Mouse (Mus musculus): ENCODE measurements around the gene Nelfe. TPM values are rescaled to one million over a fixed set of nuclear protein-coding genes. Genes with fewer than 3 reads are reported as not detected.
"Not testable (repeated sequence)": the region's sequence is repeated elsewhere in the genome, so short reads cannot be mapped to it uniquely, and the experiment has no call there.

Gene Nelfe
- polyA plus RNA-seq, 1 experiment from 2014 or later, result 53.3 TPM

DNA sequence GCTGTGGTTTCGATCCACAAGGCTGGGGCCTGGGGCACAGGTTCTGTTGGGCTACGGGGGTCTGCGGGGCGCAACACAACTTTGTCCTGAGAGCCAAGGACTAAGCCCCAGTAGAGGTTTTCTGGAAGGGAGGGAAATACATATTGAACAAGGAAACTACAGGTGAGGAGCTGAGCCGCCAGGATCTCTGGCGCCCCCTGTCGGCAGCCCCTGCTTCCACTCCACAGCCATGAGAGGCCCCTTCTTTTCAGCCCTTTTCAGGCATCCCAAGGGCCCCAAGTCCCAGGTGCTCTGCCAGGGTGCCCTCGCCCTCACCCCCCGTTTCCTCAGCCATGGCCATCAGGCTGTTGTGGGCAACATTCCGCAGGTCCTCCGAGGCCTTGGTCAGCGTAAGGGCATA lies 36.4 kb upstream of the Nelfe start:
- 56% methylated on average over 12 of the region's 12 CpGs for WGBS
- H3K4me1 ChIP-seq (replicated peaks); H3K36me3 ChIP-seq; H3K27me3 ChIP-seq; H3K9ac ChIP-seq; H3K27ac ChIP-seq; ATAC-seq (replicated peaks; ENCODE audit: insufficient number of reproducible peaks, insufficient read depth, low FRiP score, low read depth); H3K9me3 ChIP-seq (replicated peaks); H3K4me3 ChIP-seq; H3K4me2 ChIP-seq: not testable (repeated sequence)

DNA sequence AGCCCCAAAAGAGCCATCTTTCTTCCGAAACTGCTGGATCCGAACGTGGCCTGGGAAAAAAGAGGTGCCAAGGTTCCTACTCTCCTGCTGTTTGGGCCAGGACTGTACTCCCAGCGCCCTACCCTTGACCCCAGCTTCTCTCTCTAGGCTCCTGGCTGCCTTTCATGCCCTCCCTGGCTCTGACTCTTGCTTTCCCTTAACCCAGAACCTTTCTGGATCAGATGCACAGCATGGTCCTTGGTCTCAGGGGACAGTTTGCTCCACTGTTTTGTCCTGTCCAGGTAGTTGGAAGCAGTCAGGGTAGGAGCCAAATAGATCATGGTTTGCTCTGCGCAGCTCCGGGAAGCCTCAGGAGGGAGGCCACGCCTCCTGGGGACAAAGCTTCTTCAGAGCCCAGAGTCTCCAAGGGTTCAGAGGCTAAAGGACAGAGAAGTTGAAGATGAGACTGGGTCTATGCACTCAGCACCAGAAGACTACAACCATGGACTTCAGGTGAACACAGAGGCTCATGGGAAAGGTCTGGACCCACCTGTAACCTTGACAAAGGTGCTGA lies 35.3 kb upstream of the Nelfe start:
- ATAC-seq (replicated peaks; ENCODE audit: insufficient number of reproducible peaks, insufficient read depth, low FRiP score, low read depth), result no peak
- Histone ChIP-seq H3K27me3 (no peaks in the 10 kb centered on the region), H3K9me3 (replicated peaks) (no peaks in the 10 kb centered on the region), H3K4me1 (replicated peaks) (no peaks in the 10 kb centered on the region), H3K4me3 (no peak overlapping the region), H3K9ac (no peak overlapping the region), H3K27ac (no peak overlapping the region), H3K36me3 (no peaks in the 10 kb centered on the region), H3K4me2 (no peak overlapping the region)
- WGBS, result 68% methylated on average over 7 of the region's 7 CpGs

DNA sequence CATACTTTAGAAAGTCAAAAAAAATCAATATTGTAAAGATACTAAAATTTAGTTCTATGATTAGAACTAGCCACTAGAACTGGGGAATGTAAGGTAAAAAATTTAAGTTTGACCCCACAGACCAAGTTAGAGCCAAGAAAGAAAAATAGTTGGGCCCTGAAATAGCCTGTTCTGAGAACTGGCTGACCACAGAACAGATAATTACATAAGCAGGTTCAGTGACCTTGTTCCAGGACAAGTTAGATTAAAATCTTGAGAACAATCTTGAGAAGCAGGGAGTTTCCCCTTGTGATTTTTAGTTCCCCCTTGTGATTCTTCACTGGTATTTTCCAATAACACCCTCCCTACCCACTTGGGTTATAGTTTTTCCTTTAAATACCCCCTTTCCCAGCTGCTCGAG lies 19.4 kb upstream of the Nelfe start:
- H3K27ac ChIP-seq; H3K4me2 ChIP-seq; H3K4me3 ChIP-seq; H3K9me3 ChIP-seq (replicated peaks); ATAC-seq (replicated peaks; ENCODE audit: insufficient number of reproducible peaks, insufficient read depth, low FRiP score, low read depth); H3K4me1 ChIP-seq (replicated peaks); H3K9ac ChIP-seq; H3K27me3 ChIP-seq: not testable (repeated sequence)
- peaks cover 52% of the 10 kb centered on the region for H3K36me3 ChIP-seq
- WGBS, result 92% methylated on average over 1 of the region's 1 CpGs

DNA sequence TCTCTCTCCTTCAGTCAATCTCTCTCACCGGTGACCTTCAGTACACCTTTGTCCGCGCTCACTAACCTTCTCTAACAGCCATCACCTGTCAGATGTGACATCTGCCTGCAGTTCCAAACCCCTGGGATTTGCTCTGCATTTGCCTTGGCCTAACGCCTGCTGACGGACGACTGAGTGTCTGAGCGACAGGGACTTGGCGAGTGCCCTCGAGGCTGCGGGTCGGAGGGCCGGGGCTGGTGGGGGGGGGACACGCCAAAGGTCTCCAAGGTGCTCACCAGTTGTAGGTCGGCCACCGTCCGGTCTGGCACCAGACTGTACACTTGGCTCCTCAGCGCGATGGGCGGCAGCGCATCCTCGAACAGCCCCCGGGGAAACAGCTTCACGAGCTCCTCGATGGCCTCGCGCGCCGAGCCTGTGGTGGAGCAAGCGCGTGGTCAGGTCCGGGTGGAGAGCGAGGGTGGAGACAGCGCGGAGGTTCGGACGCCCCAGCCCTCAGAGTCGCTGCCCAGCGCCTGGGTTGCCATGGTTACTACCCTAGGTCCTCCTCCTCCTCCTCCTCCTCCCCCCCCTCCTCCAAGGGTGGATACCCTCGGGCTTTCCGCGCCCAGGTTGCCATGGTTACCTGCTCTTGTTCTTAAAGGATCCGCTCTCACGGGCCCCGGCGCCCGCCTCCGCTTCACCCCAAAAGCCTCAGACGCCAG lies 13.9 kb upstream of the Nelfe start:
- no peaks in the 10 kb centered on the region for H3K27me3 ChIP-seq
- peaks cover 20% of the 10 kb centered on the region for H3K4me1 ChIP-seq (replicated peaks)
- peaks cover 32% of the 10 kb centered on the region for H3K36me3 ChIP-seq
- ATAC-seq (replicated peaks; ENCODE audit: insufficient number of reproducible peaks, insufficient read depth, low FRiP score, low read depth), result peak; percentile 56
- H3K9me3 ChIP-seq (replicated peaks), result no peaks in the 10 kb centered on the region
- H3K27ac ChIP-seq, result peak overlapping the region; percentile 71; the same call in 1 of the 2 replicates
- H3K4me2 ChIP-seq, result peak overlapping the region; percentile 99
- H3K9ac ChIP-seq, result peak overlapping the region; percentile 75
- 5% methylated on average over 44 of the region's 48 CpGs for WGBS
- H3K4me3 ChIP-seq, result peak overlapping the region; percentile 92

DNA sequence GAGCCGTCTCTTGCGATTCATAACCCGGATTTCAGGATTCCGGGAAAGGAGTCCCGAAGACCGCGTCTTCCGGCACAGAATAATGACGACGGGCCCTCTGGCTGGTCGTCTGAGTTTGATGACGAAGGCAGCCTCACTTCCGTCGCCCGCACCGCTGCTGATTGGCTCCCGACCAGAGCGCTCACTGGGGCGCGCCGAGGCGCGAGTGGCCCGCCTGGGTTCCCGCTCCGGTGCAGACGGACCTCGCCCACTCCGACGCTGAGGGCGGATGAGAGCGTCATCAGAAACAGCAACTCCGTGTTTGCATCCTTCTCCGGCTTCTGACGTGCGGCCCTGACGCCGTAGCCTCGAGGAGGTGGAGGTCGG lies 13.4 kb upstream of the Nelfe start, which contains the start of the genes Stk19 and Dxo:
Stk19 (minus strand) TSS at position 90 of the 366 bp plus-strand sequence.
Dxo (plus strand) TSS at position 164 of the 366 bp plus-strand sequence.
- H3K9me3 ChIP-seq (replicated peaks), result no peaks in the 10 kb centered on the region
- H3K27ac ChIP-seq, result peak within 1 kb of the TSS; percentile 71
- H3K27me3 ChIP-seq, result no peaks in the 10 kb centered on the region
- peaks cover 20% of the 10 kb centered on the region for H3K4me1 ChIP-seq (replicated peaks)
- peak; percentile 92 for ATAC-seq (replicated peaks; ENCODE audit: insufficient number of reproducible peaks, insufficient read depth, low FRiP score, low read depth)
- peak within 1 kb of the TSS; percentile 99 for H3K4me2 ChIP-seq
- peak within 1 kb of the TSS; percentile 75 for H3K9ac ChIP-seq
- under 1% methylated on average over 40 of the region's 40 CpGs for WGBS
- peaks cover 34% of the 10 kb centered on the region for H3K36me3 ChIP-seq
- H3K4me3 ChIP-seq, result peak within 1 kb of the TSS; percentile 92

DNA sequence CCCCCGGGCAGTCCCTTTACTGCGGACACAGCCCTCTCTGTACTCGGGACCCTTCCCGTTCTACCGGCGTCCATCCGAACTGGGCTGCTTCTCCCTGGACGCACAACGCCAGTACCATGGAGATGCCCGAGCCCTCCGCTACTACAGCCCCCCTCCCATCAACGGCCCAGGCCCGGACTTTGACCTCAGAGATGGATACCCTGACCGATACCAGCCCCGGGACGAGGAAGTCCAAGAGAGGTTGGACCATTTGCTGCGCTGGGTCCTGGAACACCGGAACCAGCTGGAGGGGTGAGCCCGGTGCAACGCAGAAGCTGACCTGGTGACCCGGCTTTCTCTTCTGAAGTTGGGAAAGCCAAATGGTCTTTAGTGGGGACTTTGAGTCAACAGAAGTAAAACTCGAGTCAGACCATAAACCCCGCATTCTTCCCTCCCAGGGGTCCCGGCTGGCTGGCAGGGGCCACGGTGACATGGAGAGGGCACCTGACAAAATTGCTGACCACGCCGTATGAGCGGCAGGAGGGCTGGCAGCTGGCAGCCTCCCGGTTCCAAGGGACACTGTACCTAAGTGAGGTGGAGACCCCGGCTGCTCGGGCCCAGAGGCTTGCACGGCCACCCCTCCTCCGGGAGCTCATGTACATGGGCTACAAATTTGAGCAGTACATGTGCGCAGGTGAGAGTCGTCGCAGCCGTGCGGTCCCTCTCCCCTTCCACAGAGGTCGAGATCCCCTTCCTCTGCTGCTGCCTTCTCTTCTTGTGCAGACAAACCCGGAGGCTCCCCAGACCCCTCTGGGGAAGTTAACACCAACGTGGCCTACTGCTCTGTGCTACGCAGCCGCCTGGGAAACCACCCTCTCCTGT lies 12.5 kb upstream of the Nelfe start:
- 36% methylated on average over 43 of the region's 43 CpGs for WGBS
- Histone ChIP-seq H3K9ac (peak overlapping the region; percentile 75), H3K4me2 (peak overlapping the region; percentile 99), H3K36me3 (peaks cover 39% of the 10 kb centered on the region), H3K27ac (peak overlapping the region; percentile 71), H3K9me3 (replicated peaks) (no peaks in the 10 kb centered on the region), H3K4me3 (peak overlapping the region; percentile 92), H3K27me3 (no peaks in the 10 kb centered on the region), H3K4me1 (replicated peaks) (peaks cover 20% of the 10 kb centered on the region)
- ATAC-seq (replicated peaks; ENCODE audit: insufficient number of reproducible peaks, insufficient read depth, low FRiP score, low read depth), result 0 out of 2 replicates have a peak, but pooled peaks have one; percentile 4

DNA sequence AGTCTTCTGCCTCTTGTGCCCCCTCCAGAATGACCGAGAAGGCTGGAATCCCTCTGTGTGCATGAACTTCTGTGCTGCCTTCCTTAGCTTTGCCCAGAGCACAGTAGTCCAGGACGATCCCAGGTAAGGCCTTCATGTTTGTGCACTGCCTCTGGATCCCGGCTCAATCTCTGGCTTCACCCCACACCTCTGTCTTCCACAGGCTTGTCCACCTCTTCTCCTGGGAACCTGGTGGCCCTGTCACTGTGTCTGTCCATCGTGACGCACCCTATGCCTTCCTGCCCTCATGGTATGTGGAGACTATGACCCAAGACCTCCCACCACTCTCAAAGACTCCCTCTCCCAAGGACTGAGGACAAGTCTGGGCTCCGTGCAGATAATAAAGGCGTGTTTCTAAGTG lies 11.4 kb upstream of the Nelfe start:
- peaks cover 44% of the 10 kb centered on the region for H3K36me3 ChIP-seq
- no peak overlapping the region for H3K9ac ChIP-seq
- peaks cover 20% of the 10 kb centered on the region for H3K4me1 ChIP-seq (replicated peaks)
- H3K27ac ChIP-seq, result no peak overlapping the region
- no peaks in the 10 kb centered on the region for H3K27me3 ChIP-seq
- WGBS, result 88% methylated on average over 7 of the region's 7 CpGs
- H3K9me3 ChIP-seq (replicated peaks), result no peaks in the 10 kb centered on the region
- H3K4me3 ChIP-seq, result no peak overlapping the region
- H3K4me2 ChIP-seq, result no peak overlapping the region
- ATAC-seq (replicated peaks; ENCODE audit: insufficient number of reproducible peaks, insufficient read depth, low FRiP score, low read depth), result no peak

DNA sequence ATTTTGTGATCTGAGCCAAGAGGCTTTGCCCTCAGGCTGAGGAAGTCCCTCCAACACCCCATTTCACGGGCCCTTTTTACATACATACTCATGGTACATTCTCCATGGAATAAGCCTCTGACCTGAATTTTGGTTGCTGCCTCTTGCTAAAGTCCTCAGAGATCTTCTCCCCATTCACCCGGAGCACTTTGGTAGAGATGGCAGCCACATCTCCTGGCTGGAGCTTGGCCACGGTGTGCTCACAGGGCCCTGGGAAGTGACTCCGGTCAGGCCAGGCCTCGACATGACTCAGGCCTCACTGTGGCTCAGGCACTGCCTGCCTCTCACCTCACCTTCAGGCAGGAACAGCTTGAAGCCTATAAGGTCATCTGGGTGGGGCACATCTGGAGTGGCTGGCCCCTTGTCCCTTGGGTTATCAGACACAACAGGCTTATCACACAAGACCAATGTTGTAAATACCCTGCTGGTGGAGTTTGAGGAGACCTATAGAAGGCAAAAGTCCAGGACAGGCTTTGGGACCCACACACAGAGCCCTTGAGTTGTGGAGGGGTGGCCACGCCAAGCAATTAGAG lies 9.4 kb upstream of the Nelfe start:
- 88% methylated on average over 6 of the region's 6 CpGs for WGBS
- no peak for ATAC-seq (replicated peaks; ENCODE audit: insufficient number of reproducible peaks, insufficient read depth, low FRiP score, low read depth)
- H3K4me3 ChIP-seq, result no peak overlapping the region
- H3K9me3 ChIP-seq (replicated peaks), result no peaks in the 10 kb centered on the region
- no peaks in the 10 kb centered on the region for H3K27me3 ChIP-seq
- H3K4me1 ChIP-seq (replicated peaks), result peaks cover 16% of the 10 kb centered on the region
- no peak overlapping the region for H3K27ac ChIP-seq
- H3K9ac ChIP-seq, result no peak overlapping the region
- H3K36me3 ChIP-seq, result peaks cover 56% of the 10 kb centered on the region
- no peak overlapping the region for H3K4me2 ChIP-seq

DNA sequence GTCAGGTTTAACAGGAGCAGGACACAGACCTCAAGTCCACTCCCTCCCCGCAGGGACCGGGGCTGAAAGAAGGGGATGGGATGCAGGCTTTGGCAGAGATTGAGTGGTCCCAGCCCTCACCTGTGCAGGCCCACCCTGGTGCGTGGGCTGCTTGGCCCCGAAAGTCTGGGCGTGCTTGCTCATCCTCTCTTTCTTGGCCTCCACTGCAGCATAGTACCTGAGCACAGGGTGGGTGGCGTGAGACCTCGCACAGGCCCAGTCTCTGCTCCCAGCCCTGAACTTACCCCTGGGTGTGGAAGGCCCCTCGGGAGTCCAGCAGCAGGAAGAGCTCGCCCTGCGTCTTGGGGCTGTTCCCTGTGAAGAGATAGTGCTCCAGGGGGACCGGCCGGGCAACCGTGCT lies 5.3 kb upstream of the Nelfe start:
- Histone ChIP-seq H3K4me1 (replicated peaks) (peaks cover 5% of the 10 kb centered on the region), H3K27ac (no peak overlapping the region), H3K36me3 (peaks cover 65% of the 10 kb centered on the region), H3K27me3 (no peaks in the 10 kb centered on the region), H3K9ac (no peak overlapping the region), H3K9me3 (replicated peaks) (no peaks in the 10 kb centered on the region), H3K4me2 (no peak overlapping the region), H3K4me3 (no peak overlapping the region)
- no peak for ATAC-seq (replicated peaks; ENCODE audit: insufficient number of reproducible peaks, insufficient read depth, low FRiP score, low read depth)
- WGBS, result 91% methylated on average over 13 of the region's 13 CpGs

DNA sequence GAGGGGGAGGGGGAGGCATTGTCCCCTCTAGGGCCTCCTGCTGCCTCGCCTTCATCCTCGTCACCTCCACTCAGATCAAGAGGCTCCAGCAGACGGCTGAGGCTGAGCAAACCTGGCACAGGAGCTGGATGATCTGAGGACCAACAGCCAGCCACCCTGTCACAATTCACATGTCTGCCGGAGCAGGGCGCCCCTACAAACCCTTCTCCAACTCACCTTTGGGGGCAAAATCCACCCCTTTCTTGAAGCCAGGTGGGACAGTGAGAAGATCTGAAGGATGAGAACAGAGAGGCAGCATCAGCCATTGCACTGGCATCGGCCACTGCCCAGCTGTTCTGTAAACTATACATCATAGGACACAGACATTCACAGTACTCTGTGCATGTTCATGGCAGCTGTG lies 3.0 kb upstream of the Nelfe start:
- no peak overlapping the region for H3K27ac ChIP-seq
- no peak overlapping the region for H3K4me2 ChIP-seq
- WGBS, result 89% methylated on average over 6 of the region's 6 CpGs
- H3K4me1 ChIP-seq (replicated peaks), result peaks cover 19% of the 10 kb centered on the region
- no peak overlapping the region for H3K9ac ChIP-seq
- H3K27me3 ChIP-seq, result no peaks in the 10 kb centered on the region
- H3K36me3 ChIP-seq, result peaks cover 43% of the 10 kb centered on the region
- no peak for ATAC-seq (replicated peaks; ENCODE audit: insufficient number of reproducible peaks, insufficient read depth, low FRiP score, low read depth)
- H3K4me3 ChIP-seq, result no peak overlapping the region
- H3K9me3 ChIP-seq (replicated peaks), result no peaks in the 10 kb centered on the region

DNA sequence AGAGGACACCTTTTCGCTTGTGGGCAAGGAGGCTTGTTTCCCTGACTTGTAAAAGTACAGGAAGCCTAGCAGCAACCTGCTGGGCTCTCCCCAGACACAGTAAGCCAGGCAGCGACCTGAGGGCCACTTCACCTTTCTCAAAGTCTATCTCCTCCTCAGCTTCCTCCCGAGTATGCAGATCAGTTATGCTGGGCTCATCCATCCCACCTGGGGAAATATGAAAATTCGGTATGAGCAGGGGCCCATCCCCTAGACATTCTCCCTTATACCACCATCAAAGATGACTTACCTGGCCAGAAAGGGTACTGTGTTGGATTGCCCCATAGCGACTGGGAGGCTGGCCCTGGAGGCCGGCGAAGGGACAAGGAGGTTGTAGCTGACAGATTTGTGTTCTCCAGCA lies 2.6 kb upstream of the Nelfe start:
- H3K4me3 ChIP-seq, result no peak overlapping the region
- peaks cover 39% of the 10 kb centered on the region for H3K36me3 ChIP-seq
- 88% methylated on average over 7 of the region's 7 CpGs for WGBS
- peaks cover 19% of the 10 kb centered on the region for H3K4me1 ChIP-seq (replicated peaks)
- H3K27ac ChIP-seq, result no peak overlapping the region
- H3K4me2 ChIP-seq, result no peak overlapping the region
- no peaks in the 10 kb centered on the region for H3K27me3 ChIP-seq
- H3K9me3 ChIP-seq (replicated peaks), result no peaks in the 10 kb centered on the region
- H3K9ac ChIP-seq, result no peak overlapping the region
- no peak for ATAC-seq (replicated peaks; ENCODE audit: insufficient number of reproducible peaks, insufficient read depth, low FRiP score, low read depth)
